Mouse (Mus musculus) kidney, adult 9 months (tissue): Measurements from ENCODE around the gene Rin2.

Experiments
- DNase-seq: peaks from one replicate; pipeline ENCODE4 v3.0.0; 2022

Rin2 gene

GRCm38 (mm10) chr2:145793702-145794101, 118.7 kb downstream of the Rin2 start:
- no peak for DNase-seq

DNA sequence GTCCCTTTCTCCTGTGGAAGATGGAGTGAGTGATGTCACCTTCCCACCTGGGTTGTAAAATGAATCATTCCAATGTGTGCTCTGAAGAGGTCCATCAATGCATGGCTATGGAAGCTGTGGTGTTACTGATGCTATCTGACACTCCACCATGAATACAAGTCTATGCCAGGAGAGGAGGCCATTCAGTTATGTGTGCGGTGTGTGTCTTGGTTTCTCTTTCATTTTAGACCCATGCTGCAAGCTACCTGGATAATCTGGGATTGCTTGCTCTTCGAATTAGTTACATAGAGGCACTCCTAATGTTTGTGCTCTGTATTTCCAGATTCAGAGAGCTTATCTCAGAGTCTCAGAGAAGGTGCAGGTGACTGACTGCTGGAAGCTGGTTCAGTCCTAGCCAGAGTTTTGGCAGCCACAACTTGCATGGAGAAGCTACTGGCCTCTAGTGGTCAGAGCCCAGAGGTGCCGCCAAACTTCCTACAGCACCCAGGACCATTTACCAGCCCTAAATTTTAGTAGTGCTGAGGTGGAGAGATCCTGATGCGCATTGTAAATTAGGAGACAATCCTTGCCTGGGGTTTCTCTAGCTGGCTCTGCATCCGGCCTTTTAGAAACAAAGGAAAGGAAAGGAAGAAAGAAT, 119.4 kb downstream of the Rin2 start:
- DNase-seq: peak; percentile 88

DNA sequence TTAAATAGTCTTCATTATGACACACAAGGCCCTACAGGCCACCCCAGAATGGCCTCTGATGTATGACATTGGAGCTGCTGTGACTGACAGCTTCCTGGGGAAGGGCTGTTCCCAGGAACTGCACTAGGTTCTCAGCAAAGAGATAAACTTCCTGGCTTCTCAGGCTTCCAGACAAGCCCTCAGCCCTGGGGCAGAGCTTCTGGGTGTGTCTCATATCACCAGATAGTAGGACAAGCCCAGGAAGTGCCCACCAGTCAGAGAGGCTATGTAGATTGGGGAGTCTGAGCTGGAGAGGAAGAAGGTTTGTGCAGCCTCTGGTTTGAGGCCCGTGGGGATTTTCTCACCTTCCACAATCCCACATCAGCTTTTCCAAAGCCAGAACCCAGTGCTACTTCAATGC, 122.8 kb downstream of the Rin2 start:
- DNase-seq: peak; percentile 59

DNA sequence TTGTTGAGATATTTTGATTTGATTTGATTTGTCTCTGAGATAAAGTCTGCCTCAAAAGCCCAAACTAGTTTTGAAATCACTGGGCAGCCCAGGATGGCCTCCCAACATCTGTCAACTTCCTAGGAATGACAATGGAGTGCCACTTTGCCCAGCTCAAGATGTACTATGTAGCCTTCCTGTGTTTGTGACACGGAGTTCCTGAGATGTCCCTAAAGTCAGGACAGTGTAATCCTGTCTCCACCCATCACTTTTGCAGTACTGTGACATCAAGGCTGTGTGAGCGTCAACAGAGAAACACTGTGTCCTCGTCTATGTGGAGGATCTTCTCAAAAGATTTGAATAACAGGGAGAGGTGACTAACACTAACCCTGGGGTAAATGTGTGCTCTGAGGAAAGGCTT, 123.9 kb downstream of the Rin2 start:
- DNase-seq: peak; percentile 54

- peak; percentile 83 for DNase-seq
Observed at GRCm38 (mm10) chr2:145801322-145802052, 126.5 kb downstream of the Rin2 start.

DNA sequence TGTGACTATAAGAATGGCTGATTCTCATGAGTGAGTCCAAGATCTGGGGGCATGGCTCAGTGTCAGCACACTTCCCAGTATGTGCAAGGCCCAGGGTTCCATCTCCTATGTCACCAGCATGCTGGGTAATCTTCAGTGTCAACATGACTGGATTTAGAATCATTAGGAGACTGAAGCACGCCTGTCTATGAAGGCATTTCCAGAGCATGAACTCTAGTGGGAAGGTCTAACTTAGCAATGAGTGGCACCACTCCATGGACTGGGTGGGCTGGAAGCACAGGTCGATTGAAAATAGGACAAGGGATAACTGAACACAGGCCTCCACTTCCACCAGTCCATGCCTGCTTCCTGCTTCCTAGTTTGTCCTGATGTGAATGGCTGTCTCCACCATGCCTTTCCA, 127.6 kb downstream of the Rin2 start:
- no peak for DNase-seq

DNA sequence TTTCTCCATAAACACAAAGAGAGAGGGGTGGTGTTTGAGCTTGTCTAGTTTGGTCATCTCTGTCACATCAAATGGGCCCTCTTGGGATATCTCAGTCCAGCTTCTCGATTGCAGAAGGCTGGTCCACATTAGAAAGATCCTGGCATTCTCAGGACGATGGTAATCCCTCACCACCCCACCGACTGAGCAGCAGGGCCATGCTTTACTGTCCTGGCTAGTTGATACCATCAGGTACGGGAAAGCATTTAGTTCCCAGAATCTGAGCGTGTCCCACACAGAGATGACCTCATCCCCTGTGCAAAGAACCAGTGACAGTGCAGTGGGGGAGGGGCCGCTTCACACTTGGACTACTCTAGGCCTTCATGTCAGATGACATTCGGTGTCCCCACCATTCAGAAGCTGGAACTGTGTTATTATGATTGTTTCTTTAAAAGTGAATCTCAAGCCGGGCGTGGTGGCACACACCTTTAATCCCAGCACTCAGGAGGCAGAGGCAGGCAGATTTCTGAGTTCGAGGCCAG, 128.9 kb downstream of the Rin2 start:
- no peak for DNase-seq

DNA sequence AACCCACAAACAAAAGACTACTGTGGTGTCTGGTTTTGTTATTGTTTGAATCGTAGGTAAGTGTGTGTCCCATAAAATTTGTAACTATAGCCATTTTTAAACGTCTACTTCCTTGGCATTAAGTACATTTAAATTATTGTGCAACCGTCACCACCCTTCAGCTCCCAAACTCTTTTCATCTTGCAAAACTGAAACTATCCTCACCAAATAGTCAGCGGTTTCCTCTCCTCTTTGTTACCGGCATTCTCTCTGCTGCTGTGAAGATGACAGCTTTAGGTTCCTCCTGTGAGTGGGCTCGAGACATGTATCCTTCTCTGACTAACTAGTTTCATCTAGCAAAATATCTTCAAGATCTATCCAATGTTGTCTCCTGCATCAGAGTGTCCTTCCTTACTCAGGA, 129.5 kb downstream of the Rin2 start:
- DNase-seq: no peak

DNA sequence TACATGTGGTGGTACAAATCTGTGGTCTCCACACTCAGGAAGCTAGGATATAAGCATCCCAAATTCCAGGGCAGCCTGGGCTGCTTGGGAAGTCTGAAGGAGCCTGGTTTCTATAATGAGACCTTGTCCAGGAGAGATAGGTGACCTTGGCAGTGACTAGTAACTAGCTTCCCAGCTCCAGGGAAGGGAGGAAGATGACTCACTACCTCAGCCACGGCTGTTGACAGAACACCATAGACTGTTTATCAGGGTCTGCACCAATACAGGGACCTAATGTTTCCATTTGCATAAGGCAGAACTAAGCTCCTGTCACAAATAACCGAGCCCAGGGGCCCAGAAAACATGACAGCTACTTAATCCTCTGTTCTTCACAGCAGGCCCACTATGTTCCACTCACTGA, 132.3 kb downstream of the Rin2 start:
- no peak for DNase-seq

GRCm38 (mm10) chr2:145808251-145808650, 133.2 kb downstream of the Rin2 start:
- DNase-seq: no peak

DNA sequence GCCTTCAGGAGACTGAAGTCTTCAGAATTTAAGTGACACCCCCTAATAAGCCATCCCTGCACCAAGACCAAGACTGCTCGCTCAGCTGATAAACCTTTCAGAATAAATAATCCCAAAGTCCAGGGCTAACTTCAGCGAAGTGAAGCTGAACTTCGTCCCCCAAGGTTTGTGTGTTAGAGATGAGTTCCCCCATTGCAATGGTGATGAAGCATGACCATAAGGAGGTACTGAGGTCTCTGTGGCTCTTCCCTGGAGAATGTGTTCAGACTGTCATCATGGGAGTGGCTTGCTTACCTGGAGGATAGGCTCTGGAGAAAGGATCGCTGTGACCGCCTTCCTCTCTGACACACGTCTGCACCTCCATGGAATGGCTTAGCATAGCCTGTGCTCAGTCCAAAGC, 133.7 kb downstream of the Rin2 start:
- peak; percentile 75 for DNase-seq

DNA sequence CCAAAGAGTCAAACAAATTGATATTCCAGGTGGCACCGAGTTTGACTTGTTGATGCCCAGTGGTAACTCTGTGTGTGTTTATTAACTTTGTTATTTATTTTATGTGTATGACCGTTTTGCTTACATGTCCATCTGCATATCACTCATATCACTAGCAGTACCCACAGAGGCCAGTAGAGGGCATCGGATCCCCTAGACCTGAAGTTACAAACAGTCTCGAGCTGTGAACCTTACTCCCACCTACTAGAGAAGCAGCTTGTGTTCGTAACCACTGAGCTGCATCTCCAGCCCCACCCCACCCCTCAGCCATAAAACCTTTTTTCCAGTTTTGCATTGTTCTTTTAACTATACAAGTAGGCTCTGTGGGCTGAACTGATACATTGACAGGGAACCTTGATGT, 135.7 kb downstream of the Rin2 start:
- DNase-seq: peak; percentile 62

GRCm38 (mm10) chr2:145812818-145813217, 137.8 kb downstream of the Rin2 start:
- no peak for DNase-seq

DNA sequence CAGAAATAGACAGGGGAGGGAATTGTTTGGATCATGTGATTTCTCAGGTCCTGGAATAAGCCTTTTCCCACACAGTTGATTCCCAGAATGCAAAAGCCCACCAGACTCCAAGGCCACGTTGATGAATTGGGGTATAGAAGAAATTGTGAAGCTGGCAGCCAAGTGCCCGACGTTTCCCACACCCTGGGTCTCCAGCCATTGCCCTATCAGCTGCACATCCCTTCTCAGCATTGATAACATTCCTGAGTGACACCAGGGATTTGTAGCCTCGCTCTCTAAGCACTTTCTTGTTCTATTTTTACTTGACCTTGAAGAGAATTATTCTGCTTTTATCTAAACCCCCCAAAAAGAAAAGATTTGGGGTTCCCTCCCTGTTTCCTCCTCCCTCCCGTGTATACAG, 142.2 kb downstream of the Rin2 start:
- no peak for DNase-seq

DNA sequence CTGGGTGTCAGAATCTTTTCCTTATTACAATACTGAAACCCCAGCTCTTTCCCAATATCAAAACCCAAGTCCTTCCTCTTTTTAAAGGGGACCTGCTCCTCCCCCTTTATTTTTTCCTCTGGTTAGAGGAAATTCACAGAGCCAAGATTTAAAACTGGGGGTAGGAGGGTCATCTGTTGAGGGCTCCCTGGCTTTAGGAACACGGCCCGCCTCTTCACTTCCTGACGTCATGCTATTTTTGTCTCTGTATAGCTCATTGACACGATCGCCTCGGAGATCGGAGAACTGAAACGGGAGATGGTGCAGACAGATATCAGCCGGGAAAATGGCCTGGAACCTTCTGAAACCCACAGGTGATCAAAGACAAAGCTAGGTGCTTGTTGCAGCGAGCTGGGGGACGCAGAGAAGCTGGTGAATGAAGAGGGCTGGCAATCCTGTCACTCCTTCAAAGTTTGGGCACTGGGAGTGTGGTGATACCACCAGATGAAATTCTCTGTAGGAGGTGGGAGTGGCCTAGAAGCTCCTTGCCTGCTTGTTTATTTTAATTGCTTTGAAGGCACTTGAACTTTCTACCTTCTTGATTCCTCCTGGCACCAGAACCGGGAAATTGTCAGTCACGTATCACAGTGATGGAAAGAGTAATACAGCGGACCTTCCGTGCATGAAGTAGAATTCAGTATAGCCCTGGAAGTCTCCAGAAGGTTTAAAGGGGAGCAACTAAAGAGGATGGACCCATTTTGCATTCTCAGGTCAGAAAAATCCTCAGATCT, 147.2 kb downstream of the Rin2 start:
- DNase-seq: peak; percentile 70

GRCm38 (mm10) chr2:145822783-145823729, 148.0 kb downstream of the Rin2 start:
- DNase-seq: peak; percentile 87

DNA sequence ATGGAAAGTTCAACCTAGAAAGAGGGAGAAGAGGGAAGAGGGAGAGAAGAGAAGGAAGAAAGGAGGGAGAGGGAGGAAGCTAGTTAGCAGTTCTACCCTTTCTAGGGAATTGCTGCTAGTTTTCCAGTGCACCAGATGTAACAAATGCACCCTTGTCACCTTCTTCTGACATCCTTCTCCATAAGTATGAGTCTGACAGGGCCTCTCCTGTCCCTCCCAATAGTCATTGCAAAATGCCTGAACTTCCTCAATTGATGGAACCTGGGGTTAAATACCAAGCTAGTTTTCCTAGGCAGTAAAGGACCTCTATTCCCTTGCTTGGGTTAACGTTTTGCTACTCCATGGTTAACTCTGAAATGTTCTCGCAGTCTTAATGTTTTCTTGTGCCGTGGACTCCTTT, 149.7 kb downstream of the Rin2 start:
- no peak for DNase-seq

GRCm38 (mm10) chr2:145825221-145825620, 150.2 kb downstream of the Rin2 start:
- DNase-seq: no peak

DNA sequence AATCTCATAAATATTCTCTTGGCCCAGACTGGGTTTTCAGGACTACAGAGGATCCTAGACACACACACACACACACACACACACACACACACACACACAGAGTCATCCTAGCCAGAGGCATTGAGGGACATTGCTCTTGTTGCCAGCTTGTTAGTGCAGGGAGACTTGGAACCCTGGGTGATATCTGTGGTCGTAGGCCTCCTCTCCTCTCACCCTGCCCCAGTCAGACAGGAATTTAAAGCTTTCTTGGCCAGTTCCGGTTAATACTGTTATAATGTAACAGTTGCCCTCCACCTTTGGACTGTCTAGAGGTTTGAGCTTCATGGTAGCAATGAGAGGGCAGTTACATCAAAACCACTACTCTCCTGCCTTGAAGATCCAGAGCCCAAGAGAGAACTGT, 152.9 kb downstream of the Rin2 start:
- peak; percentile 93 for DNase-seq

DNA sequence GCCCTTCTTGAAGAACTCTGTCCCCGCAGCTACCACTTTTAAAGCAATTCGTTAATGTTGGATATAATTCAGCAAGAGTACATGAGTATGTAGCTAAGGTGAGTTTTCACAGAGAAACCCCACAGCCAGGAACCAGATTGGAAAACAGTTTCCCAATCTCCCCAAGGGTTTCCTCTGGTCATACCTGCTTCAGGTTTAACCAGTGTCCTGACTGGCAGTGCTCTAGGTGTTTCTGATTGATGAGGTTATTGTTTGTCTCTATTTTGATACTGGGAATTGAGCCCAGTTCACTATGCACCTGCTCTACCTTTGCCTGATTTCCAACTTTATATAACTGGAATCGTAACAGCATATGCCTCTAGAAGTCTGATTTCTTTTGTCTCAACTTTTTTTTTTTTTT, 153.6 kb downstream of the Rin2 start:
- DNase-seq: no peak

GRCm38 (mm10) chr2:145829231-145829630, 154.2 kb downstream of the Rin2 start:
- DNase-seq: peak; percentile 80

DNA sequence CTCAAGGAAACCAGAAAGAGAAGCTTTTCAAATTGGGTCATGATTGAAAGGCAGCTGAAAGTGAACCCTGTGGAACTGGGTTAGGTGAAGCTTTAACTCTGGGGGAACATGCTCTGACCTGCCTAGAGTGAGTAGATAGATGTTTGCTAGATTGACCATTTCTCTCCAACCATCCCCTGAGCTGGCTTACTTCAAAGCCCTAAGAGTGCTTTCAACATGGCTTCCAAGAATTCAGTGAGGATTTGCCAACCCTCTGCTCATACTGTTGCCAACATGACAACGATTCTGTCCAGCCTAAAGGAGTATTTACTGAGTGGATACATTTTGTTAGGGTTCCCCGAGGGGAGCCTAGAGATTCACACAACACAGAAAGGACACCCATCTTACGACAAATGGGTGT, 155.4 kb downstream of the Rin2 start:
- peak; percentile 50 for DNase-seq
